Mouse (Mus musculus): ENCODE data around the gene Vmn1r104. TPM values are rescaled to one million over a fixed set of nuclear protein-coding genes. Genes with fewer than 3 reads are reported as not detected.

The Vmn1r104 gene
- not detected in 2 replicates for polyA plus RNA-seq (2012; rRNA removed)

DNA sequence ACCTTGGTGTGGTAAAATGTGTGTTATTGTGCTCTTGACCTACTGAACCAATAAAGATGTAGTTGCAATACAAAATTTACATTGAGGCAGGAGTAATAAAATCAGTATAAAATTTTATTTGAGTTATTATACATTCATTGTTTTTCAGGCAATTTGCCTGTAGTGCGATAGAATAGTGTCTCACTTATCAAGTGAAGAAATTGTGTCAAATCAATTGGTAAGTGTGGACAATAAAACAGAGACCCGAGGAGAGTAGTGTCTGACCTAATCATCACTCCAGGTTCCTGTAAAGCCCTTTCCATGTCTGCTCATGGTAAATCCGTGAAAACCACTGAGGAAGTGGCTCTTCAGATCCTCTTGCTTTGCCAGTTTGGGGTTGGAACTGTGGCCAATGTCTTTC lies at the start of gene Vmn1r104:
Gene Vmn1r104 (plus strand): TSS at position 301 of the 400 bp plus-strand sequence.

DNA sequence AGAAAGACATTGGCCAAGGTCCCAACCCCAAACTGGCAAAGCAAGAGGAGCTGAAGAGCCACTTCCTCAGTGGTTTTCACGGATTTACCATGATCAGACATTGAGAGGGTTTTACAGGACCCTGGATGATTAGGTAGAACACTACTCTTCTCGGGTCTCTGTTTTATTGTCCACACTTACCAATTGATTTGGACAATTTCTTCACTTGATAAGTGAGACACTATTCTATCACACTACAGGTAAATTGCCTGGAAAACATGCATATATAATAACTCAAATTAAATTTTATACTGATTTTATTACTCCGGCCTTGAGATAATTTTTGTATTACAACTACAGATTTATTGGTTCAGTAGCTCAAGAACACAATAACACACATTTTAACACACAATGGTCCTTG lies 23.2 kb upstream of the Vmn1r104 start, which contains the start of gene Vmn1r103:
Gene Vmn1r103 (minus strand): TSS at position 101 of the 400 bp plus-strand sequence.

DNA sequence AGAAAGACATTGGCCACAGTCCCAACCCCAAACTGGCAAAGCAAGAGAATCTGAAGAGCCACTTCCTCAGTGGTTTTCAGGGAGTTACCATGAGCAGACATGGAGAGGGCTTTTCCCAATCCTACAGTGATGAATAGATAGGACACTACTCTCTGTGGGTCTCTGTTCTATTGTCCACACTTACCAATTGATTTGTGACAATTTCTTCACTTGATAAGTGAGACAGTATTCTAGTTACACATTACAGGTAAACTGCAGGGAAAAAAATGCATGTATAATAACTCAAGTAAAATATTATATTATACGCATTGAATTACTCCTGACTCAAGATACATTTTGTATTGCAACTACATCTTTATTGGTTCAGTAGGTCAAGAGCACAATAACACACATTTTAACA lies 12.0 kb downstream of the Vmn1r104 start, which contains the start of gene Gm5726:
Gene Gm5726 (minus strand): TSS at position 101 of the 400 bp plus-strand sequence.

DNA sequence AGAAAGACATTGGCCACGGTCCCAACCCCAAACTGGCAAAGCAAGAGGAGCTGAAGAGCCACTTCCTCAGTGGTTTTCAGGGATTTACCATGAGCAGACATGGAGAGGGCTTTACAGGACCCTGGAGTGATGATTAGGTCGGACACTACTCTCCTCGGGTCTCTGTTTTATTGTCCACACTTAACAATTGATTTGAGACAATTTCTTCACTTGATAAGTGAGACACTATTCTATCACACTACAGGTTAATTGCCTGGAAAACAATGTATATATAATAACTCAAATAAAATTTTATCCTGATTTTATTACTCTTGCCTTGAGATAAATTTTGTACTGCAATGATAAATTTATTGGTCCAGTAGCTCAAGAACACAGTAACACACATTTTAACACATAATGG lies 42.5 kb downstream of the Vmn1r104 start, which contains the start of gene Gm4141:
Gene Gm4141 (minus strand): TSS at position 101 of the 400 bp plus-strand sequence.

Other genes starting within 250 kb of the Vmn1r104 start
- gene Gm4133, start 199.8 kb upstream of the Vmn1r104 start, polyA plus RNA-seq (2012; rRNA removed): not detected in 2 replicates
- gene Gm5728, start 158.4 kb upstream of the Vmn1r104 start, polyA plus RNA-seq (2012; rRNA removed): not detected in 2 replicates
- gene Vmn1r100, start 115.9 kb upstream of the Vmn1r104 start, polyA plus RNA-seq (2012; rRNA removed): not detected in 2 replicates
- not detected in 2 replicates for gene Vmn1r101, start 91.2 kb upstream of the Vmn1r104 start, polyA plus RNA-seq (2012; rRNA removed)
- gene Gm10670, start 58.9 kb upstream of the Vmn1r104 start, polyA plus RNA-seq (2012; rRNA removed): not detected in 2 replicates
- not detected in 2 replicates for gene Vmn1r103, start 23.3 kb upstream of the Vmn1r104 start, polyA plus RNA-seq (2012; rRNA removed)
- gene Gm5726, start 11.9 kb downstream of the Vmn1r104 start, polyA plus RNA-seq (2012; rRNA removed): not detected in 2 replicates
- gene Gm4141, start 42.4 kb downstream of the Vmn1r104 start, polyA plus RNA-seq (2012; rRNA removed): not detected in 2 replicates
- not detected in 2 replicates for gene Gm4513, start 65.2 kb downstream of the Vmn1r104 start, polyA plus RNA-seq (2012; rRNA removed)
- gene Vmn1r107, start 135.1 kb downstream of the Vmn1r104 start, polyA plus RNA-seq (2012; rRNA removed): not detected in 2 replicates
- not detected in 2 replicates for gene Vmn1r111, start 169.4 kb downstream of the Vmn1r104 start, polyA plus RNA-seq (2012; rRNA removed)
- 0.15 TPM in 1 of 2 replicates, not detected in the other for gene Gm10668, start 196.8 kb downstream of the Vmn1r104 start, polyA plus RNA-seq (2012; rRNA removed)
- gene Vmn1r112, start 237.3 kb downstream of the Vmn1r104 start, polyA plus RNA-seq (2012; rRNA removed): not detected in 2 replicates

All from ovary, adult 2 months (tissue).